Mouse (Mus musculus) adrenal gland, adult 8-10 months (tissue): ENCODE measurements around the gene Actr5. TPM values are rescaled to one million over a fixed set of nuclear protein-coding genes. Genes with fewer than 3 reads are reported as not detected.

Source experiments
- DNase-seq: peaks from one replicate; pipeline ENCODE4 v3.0.0; 2022
- total RNA-seq, 4 experiments: library from RNA; stranded (reverse); gene quantifications; 2 replicates each; pipeline ENCODE4 v1.2.4; 2022

Actr5 gene
- total RNA-seq, 4 experiments from 2014 or later = 13.2 to 19.7 (median 14.6) TPM

GRCm38 (mm10) chr2:158667671-158668432, 43.2 kb downstream of the Actr5 start:
- no peak for DNase-seq

- DNase-seq = no peak
These were observed 43.8 kb downstream of the Actr5 start for GRCm38 (mm10) chr2:158668433-158669010.

- DNase-seq = no peak
These were observed 44.8 kb downstream of the Actr5 start for GRCm38 (mm10) chr2:158669199-158670195.

- no peak for DNase-seq
These were observed 45.9 kb downstream of the Actr5 start for GRCm38 (mm10) chr2:158670571-158670970.

- peak; percentile 79 for DNase-seq
These were observed 48.1 kb downstream of the Actr5 start for GRCm38 (mm10) chr2:158672829-158673228.

GRCm38 (mm10) chr2:158673493-158673892, 48.8 kb downstream of the Actr5 start:
- no peak for DNase-seq

GRCm38 (mm10) chr2:158674131-158674530, 49.4 kb downstream of the Actr5 start:
- DNase-seq = peak; percentile 45

- no peak for DNase-seq
These were observed 50.1 kb downstream of the Actr5 start for GRCm38 (mm10) chr2:158674759-158675158.

GRCm38 (mm10) chr2:158675161-158675560, 50.5 kb downstream of the Actr5 start:
- DNase-seq = no peak

- DNase-seq = no peak
These were observed 51.3 kb downstream of the Actr5 start for GRCm38 (mm10) chr2:158675907-158676533.

GRCm38 (mm10) chr2:158677946-158678345, 53.3 kb downstream of the Actr5 start:
- no peak for DNase-seq

GRCm38 (mm10) chr2:158679091-158679490, 54.4 kb downstream of the Actr5 start:
- no peak for DNase-seq

- no peak for DNase-seq
These were observed 55.7 kb downstream of the Actr5 start for GRCm38 (mm10) chr2:158680357-158680889.

GRCm38 (mm10) chr2:158681714-158682113, 57.0 kb downstream of the Actr5 start:
- no peak for DNase-seq

- no peak for DNase-seq
These were observed 57.8 kb downstream of the Actr5 start for GRCm38 (mm10) chr2:158682344-158683037.

- no peak for DNase-seq
These were observed 58.3 kb downstream of the Actr5 start for GRCm38 (mm10) chr2:158683038-158683413.

GRCm38 (mm10) chr2:158684247-158684843, 59.7 kb downstream of the Actr5 start:
- DNase-seq = no peak

GRCm38 (mm10) chr2:158684910-158685309, 60.2 kb downstream of the Actr5 start:
- no peak for DNase-seq

GRCm38 (mm10) chr2:158686394-158686793, 61.7 kb downstream of the Actr5 start:
- DNase-seq = no peak

GRCm38 (mm10) chr2:158687804-158688241, 63.1 kb downstream of the Actr5 start:
- peak; percentile 52 for DNase-seq
